Mouse (Mus musculus) hindbrain, embryonic 11.5 days (tissue): ENCODE measurements at regions not wholly inside any gene's neighbourhood (a gene's known extent, or its start where the extent isn't known, plus 50 kb on each side); places are given as distances from the start of the nearest gene placed in this dataset.
"Not testable (repeated sequence)": the region's sequence is repeated elsewhere in the genome, so short reads cannot be mapped to it uniquely, and the experiment has no call there.

Experiments
- ATAC-seq: fragments of 200-750 bp; cut with Nextera tagmentation; 2 replicates; pipeline ENCODE4 v1.8.0; 2017; ENCODE audit warnings: mild to moderate bottlenecking, moderate TSS enrichment, moderate library complexity; ENCODE audit not compliant: low FRiP score
- DNase-seq: peaks from one replicate; pipeline ENCODE4 v3.0.0-alpha.2; 2015; ENCODE audit warnings: low spot score
- H3K27ac ChIP-seq: fragments of 300-500 bp; sonication (generic); 2 replicates; pipeline ENCODE4 v1.5.1; 2014; ENCODE audit warnings: mild to moderate bottlenecking, low read depth, low read length
- H3K27me3 ChIP-seq: fragments of 300-500 bp; sonication (generic); 2 replicates; pipeline ENCODE4 v1.6.1; 2014; ENCODE audit warnings: mild to moderate bottlenecking, low read length, moderate library complexity, mixed read lengths; ENCODE audit not compliant: control insufficient read depth, insufficient read depth
- H3K36me3 ChIP-seq: fragments of 300-500 bp; sonication (generic); 2 replicates; pipeline ENCODE4 v1.6.1; 2014; ENCODE audit warnings: mild to moderate bottlenecking, low read length, moderate library complexity, mixed read lengths; ENCODE audit not compliant: control insufficient read depth, insufficient read depth
- H3K4me1 ChIP-seq: fragments of 300-500 bp; sonication (generic); replicated peaks from 2 replicates; pipeline ENCODE4 v1.6.1; 2014; ENCODE audit warnings: low read length, mixed read lengths; ENCODE audit not compliant: control insufficient read depth, insufficient read depth
- H3K4me2 ChIP-seq: fragments of 300-500 bp; sonication (generic); replicated peaks from 2 replicates; pipeline ENCODE4 v1.6.1; 2014; ENCODE audit warnings: mild to moderate bottlenecking, low read depth, low read length
- H3K4me3 ChIP-seq: fragments of 300-500 bp; sonication (generic); 2 replicates; pipeline ENCODE4 v1.5.1; 2014; ENCODE audit warnings: low read depth, low read length
- H3K9ac ChIP-seq: fragments of 300-500 bp; sonication (generic); 2 replicates; pipeline ENCODE4 v1.6.1; 2014; ENCODE audit warnings: low read depth, low read length
- H3K9me3 ChIP-seq: fragments of 300-500 bp; sonication (generic); 2 replicates; pipeline ENCODE4 v1.6.1; 2016; ENCODE audit warnings: low read length; ENCODE audit not compliant: control insufficient read depth
- WGBS: fragments of 180-500 bp; shearing (Covaris S2); extraction: QIAGEN DNeasy Blood & Tissue Kit; methylation state at CpG from one replicate; pipeline ENCODE4 v1.1.7; 2014; 5-methylcytosine and 5-hydroxymethylcytosine counted together

DNA sequence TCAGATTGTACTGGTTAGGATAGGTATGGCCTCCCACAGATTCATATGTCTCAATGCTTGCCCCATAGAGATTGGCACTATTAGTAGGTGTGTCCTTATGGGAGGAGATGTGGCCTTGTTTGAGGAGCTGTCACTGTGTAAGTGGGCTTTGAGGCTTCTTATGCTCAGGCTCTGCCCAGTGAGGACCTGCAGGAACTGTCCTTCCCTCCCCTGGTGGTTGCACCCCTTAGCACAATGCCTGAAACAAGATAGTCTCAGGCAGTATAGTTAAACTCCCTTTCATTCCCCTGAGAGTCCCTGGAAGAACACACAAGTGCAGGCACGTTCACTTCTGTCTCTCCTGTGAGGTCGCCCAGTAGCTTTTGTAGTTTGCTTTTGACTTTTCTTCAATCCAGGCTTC, 223.9 kb downstream of the Utp18 start:
- no peak overlapping the region for H3K4me2 ChIP-seq
- ATAC-seq (no peak), DNase-seq (no peak)
- H3K27ac ChIP-seq = no peak overlapping the region
- H3K36me3 ChIP-seq = no peaks in the 10 kb centered on the region
- no peaks in the 10 kb centered on the region for H3K4me1 ChIP-seq
- no peak overlapping the region for H3K9ac ChIP-seq
- no peaks in the 10 kb centered on the region for H3K27me3 ChIP-seq
- 72% methylated on average over 2 of the region's 2 CpGs for WGBS
- no peaks in the 10 kb centered on the region for H3K9me3 ChIP-seq
- H3K4me3 ChIP-seq = no peak overlapping the region

- Histone ChIP-seq H3K9me3 (no peaks in the 10 kb centered on the region), H3K27ac (no peak overlapping the region), H3K4me2 (no peak overlapping the region), H3K4me3 (no peak overlapping the region), H3K9ac (no peak overlapping the region), H3K4me1 (no peaks in the 10 kb centered on the region), H3K27me3 (no peaks in the 10 kb centered on the region), H3K36me3 (no peaks in the 10 kb centered on the region)
- DNase-seq (no peak), ATAC-seq (no peak)
- 90% methylated on average over 7 of the region's 7 CpGs for WGBS
These were observed 225.2 kb downstream of the Utp18 start for GRCm38 (mm10) chr11:93660379-93660778.

GRCm38 (mm10) chr11:93658719-93659118, 226.8 kb downstream of the Utp18 start:
- H3K9me3 ChIP-seq = no peaks in the 10 kb centered on the region
- H3K9ac ChIP-seq = no peak overlapping the region
- DNase-seq (no peak), ATAC-seq (no peak)
- H3K36me3 ChIP-seq = no peaks in the 10 kb centered on the region
- H3K4me1 ChIP-seq = no peaks in the 10 kb centered on the region
- H3K27ac ChIP-seq = no peak overlapping the region
- WGBS = 87% methylated on average over 8 of the region's 8 CpGs
- H3K4me3 ChIP-seq = no peak overlapping the region
- H3K4me2 ChIP-seq = no peak overlapping the region
- no peaks in the 10 kb centered on the region for H3K27me3 ChIP-seq

- no peak overlapping the region for H3K4me3 ChIP-seq
- no peaks in the 10 kb centered on the region for H3K27me3 ChIP-seq
- no peak overlapping the region for H3K9ac ChIP-seq
- H3K4me2 ChIP-seq = no peak overlapping the region
- H3K27ac ChIP-seq = no peak overlapping the region
- ATAC-seq = no peak
- no peaks in the 10 kb centered on the region for H3K36me3 ChIP-seq
- 91% methylated on average over 9 of the region's 9 CpGs for WGBS
- DNase-seq = no peak
- no peaks in the 10 kb centered on the region for H3K9me3 ChIP-seq
- H3K4me1 ChIP-seq = no peaks in the 10 kb centered on the region
These were observed 229.8 kb downstream of the Utp18 start for GRCm38 (mm10) chr11:93655602-93656239.

DNA sequence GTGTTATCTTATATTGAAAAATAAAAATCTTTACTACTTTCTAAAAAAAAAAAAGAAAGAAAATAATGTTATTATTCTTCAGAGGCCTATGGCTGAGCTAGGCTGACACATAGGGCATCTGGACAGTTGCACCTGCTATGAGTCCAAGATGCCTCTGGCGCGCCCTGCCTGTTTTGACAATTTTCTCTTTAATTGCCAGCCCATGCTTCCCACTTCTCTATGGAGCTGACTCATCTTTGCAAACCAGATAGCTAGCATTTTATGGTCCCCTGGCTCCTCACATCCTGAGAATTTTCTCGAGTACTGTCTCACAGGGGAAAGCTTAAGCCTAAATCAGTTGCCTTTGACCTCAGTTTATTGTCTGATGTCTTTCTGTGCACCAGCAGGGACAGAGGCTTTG, 232.2 kb downstream of the Utp18 start:
- no peak for ATAC-seq
- no peak overlapping the region for H3K4me3 ChIP-seq
- WGBS = 73% methylated on average over 3 of the region's 3 CpGs

DNA sequence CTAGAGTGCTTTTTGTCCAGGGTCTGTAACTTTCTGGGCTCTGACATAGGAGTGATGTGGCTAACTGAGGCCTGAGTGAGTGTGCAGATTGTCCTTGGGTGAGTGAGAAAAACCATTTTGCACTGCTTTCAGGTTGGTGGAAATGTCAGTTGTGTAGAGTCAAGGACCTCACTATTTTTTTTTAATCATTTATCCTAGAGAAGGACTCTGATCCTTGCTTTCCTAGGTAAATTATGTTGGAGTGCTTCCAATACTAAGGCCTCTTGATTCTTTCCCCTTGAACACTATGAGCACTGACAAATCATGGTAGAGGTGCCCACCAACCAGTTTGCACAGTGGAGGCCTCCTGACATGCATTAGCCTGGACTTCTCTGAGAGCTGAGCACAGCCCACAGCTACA, 233.6 kb downstream of the Utp18 start:
- H3K4me2 ChIP-seq, H3K4me1 ChIP-seq, H3K4me3 ChIP-seq, H3K9me3 ChIP-seq, H3K27ac ChIP-seq, H3K27me3 ChIP-seq, H3K9ac ChIP-seq, ATAC-seq, DNase-seq, H3K36me3 ChIP-seq: not testable (repeated sequence)

More for the DNA sequence above, 232.2 kb downstream of the Utp18 start:
- H3K36me3 ChIP-seq = no peaks in the 10 kb centered on the region
- H3K27ac ChIP-seq = no peak overlapping the region
- H3K4me1 ChIP-seq = no peaks in the 10 kb centered on the region
- no peak overlapping the region for H3K4me2 ChIP-seq
- no peaks in the 10 kb centered on the region for H3K27me3 ChIP-seq
- no peak overlapping the region for H3K9ac ChIP-seq
- H3K9me3 ChIP-seq = no peaks in the 10 kb centered on the region
- DNase-seq = no peak
